Mouse (Mus musculus) inflammation-experienced regulatory T-cells (primary cell): Measurements from ENCODE around the gene Matk. TPM values are rescaled to one million over a fixed set of nuclear protein-coding genes. Genes with fewer than 3 reads are reported as not detected.

Experiments used
- polyA plus RNA-seq, 2 experiments: library from polyadenylated mRNA; unstranded; fragments of 100-300 nt; shearing (Covaris generic); gene quantifications; one replicate each; pipeline ENCODE4 v1.2.1; 2017

The Matk gene
- 100 to 1,000 TPM in 1 of 2 experiments, 10 to 100 TPM in 1; 57.1 to 143 TPM for polyA plus RNA-seq

GRCm38 (mm10) chr10:81252424-81253419 is at the start of gene Matk:
TSS of gene Matk (plus strand) at chr10:81252935.

GRCm38 (mm10) chr10:81230438-81231332 is 22.1 kb upstream of the Matk start, which contains the start of gene Atcay:
TSS of gene Atcay (minus strand) at chr10:81230833.

GRCm38 (mm10) chr10:81232580-81233225 is 20.0 kb upstream of the Matk start, which contains the start of gene Zfr2:
TSS of gene Zfr2 (plus strand) at chr10:81233155.

GRCm38 (mm10) chr10:81266211-81267105 is 13.7 kb downstream of the Matk start, which contains the start of the genes Mrpl54 and Apba3:
TSS of gene Mrpl54 (minus strand) at chr10:81266934.
TSS of gene Apba3 (plus strand) at chr10:81266960.

GRCm38 (mm10) chr10:81291511-81292104 is 38.9 kb downstream of the Matk start, which contains the start of gene Tjp3:
TSS of gene Tjp3 (minus strand) at chr10:81291581.

GRCm38 (mm10) chr10:81292554-81293333 is 40.0 kb downstream of the Matk start, which contains the start of gene Pip5k1c:
TSS of gene Pip5k1c (plus strand) at chr10:81292963.

Other genes with a start within 250 kb of the Matk start
- under 1 TPM in 1 of 2 experiments, not detected in 1; 0.66 TPM for gene Gng7, start 238.0 kb upstream of the Matk start, polyA plus RNA-seq
- gene Diras1, start 227.3 kb upstream of the Matk start, polyA plus RNA-seq: 1 to 10 TPM in 1 of 2 experiments, under 1 TPM in 1; 0.36 to 2.3 TPM
- 10 to 100 TPM; 13.2 to 17.6 TPM for gene Slc39a3, start 215.5 kb upstream of the Matk start, polyA plus RNA-seq
- gene Sgta, start 192.8 kb upstream of the Matk start, polyA plus RNA-seq: 100 to 1,000 TPM; 101 to 111 TPM
- 1 to 10 TPM; 8.4 to 9.8 TPM for gene Thop1, start 182.9 kb upstream of the Matk start, polyA plus RNA-seq
- gene Creb3l3, start 154.1 kb upstream of the Matk start, polyA plus RNA-seq: 1 to 10 TPM in 1 of 2 experiments, not detected in 1; 3.7 TPM
- gene Map2k2, start 147.0 kb upstream of the Matk start, polyA plus RNA-seq: 100 to 1,000 TPM; 173 to 181 TPM
- gene Zbtb7a, start 117.7 kb upstream of the Matk start, polyA plus RNA-seq: 10 to 100 TPM; 80.7 to 89.3 TPM
- gene Pias4, start 85.0 kb upstream of the Matk start, polyA plus RNA-seq: 10 to 100 TPM; 47.9 to 52.2 TPM
- 100 to 1,000 TPM; 560 to 709 TPM for gene Eef2, start 76.3 kb upstream of the Matk start, polyA plus RNA-seq
- gene Dapk3, start 69.9 kb upstream of the Matk start, polyA plus RNA-seq: 100 to 1,000 TPM in 1 of 2 experiments, 10 to 100 TPM in 1; 79.0 to 108 TPM
- gene 4930442H23Rik, start 69.1 kb upstream of the Matk start, polyA plus RNA-seq: under 1 TPM in 1 of 2 experiments, not detected in 1; 0.19 TPM
- 1 to 10 TPM in 1 of 2 experiments, under 1 TPM in 1; 0.34 to 3.1 TPM for gene Nmrk2, start 50.9 kb upstream of the Matk start, polyA plus RNA-seq
- gene Atcay, start 22.1 kb upstream of the Matk start, polyA plus RNA-seq: 1 to 10 TPM; 1.6 to 5.6 TPM
- gene Zfr2, start 19.8 kb upstream of the Matk start, polyA plus RNA-seq: 1 to 10 TPM; 7.6 TPM
- 10 to 100 TPM; 81.0 to 96.1 TPM for gene Mrpl54, start 14.0 kb downstream of the Matk start, polyA plus RNA-seq
- gene Apba3, start 14.0 kb downstream of the Matk start, polyA plus RNA-seq: 10 to 100 TPM; 42.7 to 44.7 TPM
- gene Tjp3, start 38.6 kb downstream of the Matk start, polyA plus RNA-seq: 10 to 100 TPM; 19.3 to 24.9 TPM
- 10 to 100 TPM; 83.6 to 95.1 TPM for gene Pip5k1c, start 40.0 kb downstream of the Matk start, polyA plus RNA-seq
- 10 to 100 TPM; 61.4 to 82.7 TPM for gene Cactin, start 68.2 kb downstream of the Matk start, polyA plus RNA-seq
- 10 to 100 TPM; 63.1 to 66.4 TPM for gene Tbxa2r, start 75.8 kb downstream of the Matk start, polyA plus RNA-seq
- under 1 TPM in 1 of 2 experiments, not detected in 1; 0.49 TPM for gene Gipc3, start 90.3 kb downstream of the Matk start, polyA plus RNA-seq
- gene Hmg20b, start 97.5 kb downstream of the Matk start, polyA plus RNA-seq: 10 to 100 TPM; 35.3 to 47.8 TPM
- gene Mfsd12, start 104.6 kb downstream of the Matk start, polyA plus RNA-seq: 1 to 10 TPM; 4.9 to 7.1 TPM
- 1 to 10 TPM; 1.7 to 4.3 TPM for gene 4930404N11Rik, start 112.9 kb downstream of the Matk start, polyA plus RNA-seq
- 10 to 100 TPM; 62.2 to 65.0 TPM for gene Fzr1, start 125.6 kb downstream of the Matk start, polyA plus RNA-seq
- 10 to 100 TPM; 30.8 to 32.1 TPM for gene Dohh, start 131.5 kb downstream of the Matk start, polyA plus RNA-seq
- 1 to 10 TPM; 2.6 to 5.0 TPM for gene Gm48551, start 131.5 kb downstream of the Matk start, polyA plus RNA-seq
- 1 to 10 TPM in 1 of 2 experiments, under 1 TPM in 1; 0.57 to 1.1 TPM for gene Gm48552, start 136.1 kb downstream of the Matk start, polyA plus RNA-seq
- gene Smim24, start 140.1 kb downstream of the Matk start, polyA plus RNA-seq: 1 to 10 TPM in 1 of 2 experiments, not detected in 1; 5.5 TPM
- gene Nfic, start 202.7 kb downstream of the Matk start, polyA plus RNA-seq: 10 to 100 TPM; 20.7 to 22.4 TPM
- gene Celf5, start 229.8 kb downstream of the Matk start, polyA plus RNA-seq: under 1 TPM; 0.24 to 0.31 TPM
- 100 to 1,000 TPM in 1 of 2 experiments, 10 to 100 TPM in 1; 98.8 to 103 TPM for gene Ncln, start 243.5 kb downstream of the Matk start, polyA plus RNA-seq
- 10 to 100 TPM; 59.0 to 73.6 TPM for gene S1pr4, start 247.2 kb downstream of the Matk start, polyA plus RNA-seq